Mouse (Mus musculus) layer of hippocampus, adult 6 months (tissue): Measurements from ENCODE around the gene Fezf1. TPM values are rescaled to one million over a fixed set of nuclear protein-coding genes. Genes with fewer than 3 reads are reported as not detected.

Source experiments
- long read RNA-seq, 2 experiments: library from polyadenylated mRNA; unstranded; transcript quantifications; one replicate each; pipeline ENCODE4 v2.0.0; 2019 to 2020
- polyA plus RNA-seq: library from polyadenylated mRNA; unstranded; fragments of <200 nt; fragmentation: Nextera tagmentation; gene quantifications from 2 replicates; pipeline ENCODE4 v1.2.3, GENCODE M21; 2021

Gene Fezf1
- polyA plus RNA-seq = 0.08 TPM in 1 of 2 replicates, not detected in the other
- long read RNA-seq, experiment 1 = 0 reads
- long read RNA-seq, experiment 2 = 0 reads

GRCm38 (mm10) chr6:23248313-23249052 lies at the start of gene Fezf1:
Gene Fezf1 (minus strand): TSS chr6:23248362.

Other genes starting within 250 kb of the Fezf1 start
- 2.4 and 4.2 TPM in 2 replicates for gene Aass, start 115.4 kb downstream of the Fezf1 start, polyA plus RNA-seq